Mouse (Mus musculus): ENCODE data around the gene Mapk12.

- TF ChIP-seq CTCF (IDR thresholded peaks at IDR 0.05; ENCODE audit: low read depth) (peak; percentile 28; the same call in 1 of the 2 replicates), EP300 (IDR thresholded peaks at IDR 0.05; ENCODE audit: low read depth) (no peak)
Measured at GRCm38 (mm10) chr15:89181561-89182270, 41.2 kb upstream of the Mapk12 start.

Data from liver, embryonic 14.5 days (tissue).